Mouse (Mus musculus): ENCODE measurements around the gene Tctn3.
A peak's percentile ranks its signal among the peaks of the same experiment; 100 is the strongest.

Gene Tctn3

GRCm38 (mm10) chr19:40611830-40612506, at the start of gene Tctn3, which contains the start of gene Entpd1:
Gene Tctn3 (minus strand): TSS chr19:40612233.
Gene Entpd1 (plus strand): TSS chr19:40612366.
- peak; percentile 100 for DNase-seq (ENCODE audit: low spot score)

GRCm38 (mm10) chr19:40661108-40661507, 49.1 kb upstream of the Tctn3 start:
- DNase-seq (ENCODE audit: low spot score), result no peak

- DNase-seq (ENCODE audit: low spot score), result peak; percentile 46
These were observed 48.5 kb upstream of the Tctn3 start for GRCm38 (mm10) chr19:40660510-40660909.

GRCm38 (mm10) chr19:40659651-40660478, 47.8 kb upstream of the Tctn3 start:
- DNase-seq (ENCODE audit: low spot score), result peak; percentile 40

- no peak for DNase-seq (ENCODE audit: low spot score)
These were observed 46.9 kb upstream of the Tctn3 start for GRCm38 (mm10) chr19:40658935-40659334.

- DNase-seq (ENCODE audit: low spot score), result no peak
These were observed 46.2 kb upstream of the Tctn3 start for GRCm38 (mm10) chr19:40658281-40658680.

GRCm38 (mm10) chr19:40656207-40656606, 44.2 kb upstream of the Tctn3 start:
- DNase-seq (ENCODE audit: low spot score), result no peak

- no peak for DNase-seq (ENCODE audit: low spot score)
These were observed 38.1 kb upstream of the Tctn3 start for GRCm38 (mm10) chr19:40650090-40650489.

GRCm38 (mm10) chr19:40647319-40648158, 35.5 kb upstream of the Tctn3 start:
- DNase-seq (ENCODE audit: low spot score), result no peak

- DNase-seq (ENCODE audit: low spot score), result no peak
These were observed 34.3 kb upstream of the Tctn3 start for GRCm38 (mm10) chr19:40646379-40646778.

- DNase-seq (ENCODE audit: low spot score), result no peak
These were observed 31.8 kb upstream of the Tctn3 start for GRCm38 (mm10) chr19:40643846-40644245.

- no peak for DNase-seq (ENCODE audit: low spot score)
These were observed 28.8 kb upstream of the Tctn3 start for GRCm38 (mm10) chr19:40640799-40641198.

GRCm38 (mm10) chr19:40639729-40640304, 27.8 kb upstream of the Tctn3 start:
- DNase-seq (ENCODE audit: low spot score), result no peak

GRCm38 (mm10) chr19:40638582-40638981, 26.5 kb upstream of the Tctn3 start:
- no peak for DNase-seq (ENCODE audit: low spot score)

GRCm38 (mm10) chr19:40637601-40638000, 25.6 kb upstream of the Tctn3 start:
- DNase-seq (ENCODE audit: low spot score), result no peak

- no peak for DNase-seq (ENCODE audit: low spot score)
These were observed 25.1 kb upstream of the Tctn3 start for GRCm38 (mm10) chr19:40637091-40637490.

GRCm38 (mm10) chr19:40633144-40633543, 21.1 kb upstream of the Tctn3 start:
- no peak for DNase-seq (ENCODE audit: low spot score)

GRCm38 (mm10) chr19:40632668-40633067, 20.6 kb upstream of the Tctn3 start:
- no peak for DNase-seq (ENCODE audit: low spot score)

GRCm38 (mm10) chr19:40632193-40632592, 20.2 kb upstream of the Tctn3 start:
- no peak for DNase-seq (ENCODE audit: low spot score)

- DNase-seq (ENCODE audit: low spot score), result no peak
These were observed 18.6 kb upstream of the Tctn3 start for GRCm38 (mm10) chr19:40630606-40631005.

- DNase-seq (ENCODE audit: low spot score), result no peak
These were observed 18.1 kb upstream of the Tctn3 start for GRCm38 (mm10) chr19:40630096-40630495.

GRCm38 (mm10) chr19:40628950-40629349, 16.9 kb upstream of the Tctn3 start:
- DNase-seq (ENCODE audit: low spot score), result no peak

All from embryo, embryonic 10 days (tissue).